Mouse (Mus musculus) T-helper 2 cell (primary cell): ENCODE data around the gene Ostn.

Experiments used
- in situ Hi-C: fragments of 300-600 bp; cut with MboI, MseI; formaldehyde crosslinking; loops from one replicate; pipeline ENCODE4 v1.15.1; 2025; ENCODE audit warnings: high pct_unique_total_duplicates

Gene Ostn

GRCm38 (mm10) chr16:27387634-27388611 is 80.6 kb downstream of the Ostn start:
- in situ Hi-C loops, result no loop called here

GRCm38 (mm10) chr16:27388761-27389451 is 81.6 kb downstream of the Ostn start, which contains the start of gene Ccdc50:
Gene Ccdc50 (plus strand): TSS chr16:27388869.
- in situ Hi-C loops, result no loop called here

- in situ Hi-C loops, result no loop called here
Measured at GRCm38 (mm10) chr16:27389534-27390282, 82.4 kb downstream of the Ostn start.

- in situ Hi-C loops, result no loop called here
Measured at GRCm38 (mm10) chr16:27390306-27390705, 83.0 kb downstream of the Ostn start.

GRCm38 (mm10) chr16:27391845-27392244 is 84.6 kb downstream of the Ostn start:
- in situ Hi-C loops, result no loop called here

- in situ Hi-C loops, result no loop called here
Measured at GRCm38 (mm10) chr16:27395251-27396037, 88.2 kb downstream of the Ostn start.

GRCm38 (mm10) chr16:27396951-27397350 is 89.7 kb downstream of the Ostn start:
- in situ Hi-C loops, result no loop called here

GRCm38 (mm10) chr16:27399026-27399718 is 91.9 kb downstream of the Ostn start:
- in situ Hi-C loops, result no loop called here

GRCm38 (mm10) chr16:27399719-27400253 is 92.5 kb downstream of the Ostn start:
- in situ Hi-C loops, result loop anchor here (5.0 to 10.0 kb wide), 2 partner anchors 42 to 815 kb away; partner anchors contain the start of gene Il1rap
